Mouse (Mus musculus): ENCODE data around the gene Gramd1c.

Gene Gramd1c

DNA sequence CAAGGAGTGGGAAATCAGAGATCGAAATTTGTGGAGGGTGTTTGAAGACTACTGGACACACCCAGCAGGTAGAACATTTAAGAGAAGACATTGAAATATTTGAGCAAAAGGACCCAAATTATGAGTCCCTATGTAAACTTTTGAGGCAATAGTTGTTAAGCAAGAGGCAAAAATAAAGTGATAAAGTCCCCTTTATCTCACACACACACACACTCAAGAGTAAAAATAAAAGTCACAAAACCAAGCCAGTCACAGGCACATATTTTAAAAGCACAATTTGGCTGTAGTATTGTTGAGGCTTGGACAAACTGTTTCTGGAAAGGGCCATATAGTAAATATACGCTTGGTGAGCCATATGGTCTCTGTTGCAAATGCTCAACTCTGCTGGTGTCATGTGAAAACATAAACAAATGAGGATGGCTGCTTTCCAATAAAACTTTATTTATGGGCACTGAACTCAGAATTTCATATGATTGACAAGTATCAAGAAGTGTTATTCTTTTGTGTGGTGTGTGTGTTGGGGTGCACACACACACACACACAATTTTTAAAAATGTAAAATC is 44.1 kb downstream of the Gramd1c start:
- DNase-seq (ENCODE audit: low read depth, low spot score): no peak

DNA sequence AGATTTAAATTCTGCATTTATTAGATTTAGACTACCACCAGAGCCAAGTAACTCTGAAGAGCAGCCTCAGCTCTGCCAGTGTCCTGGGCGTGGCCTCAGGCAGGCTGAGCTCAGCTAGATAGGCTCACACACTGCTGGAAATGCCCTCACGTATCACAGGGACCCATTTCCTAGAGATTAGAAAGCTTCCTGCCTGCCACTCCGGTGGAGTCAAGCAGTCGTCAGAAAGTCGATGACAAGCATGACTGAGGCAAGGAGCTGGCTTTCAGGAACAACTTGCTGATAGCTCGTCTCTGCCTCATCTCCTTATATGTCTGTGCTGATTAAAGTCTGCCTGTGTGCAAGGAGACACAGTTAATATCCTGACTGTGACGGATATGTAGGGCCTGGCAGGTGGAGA is 44.8 kb downstream of the Gramd1c start:
- DNase-seq (ENCODE audit: low read depth, low spot score): no peak

GRCm38 (mm10) chr16:44017707-44018106 is 45.4 kb downstream of the Gramd1c start:
- no peak for DNase-seq (ENCODE audit: low read depth, low spot score)

DNA sequence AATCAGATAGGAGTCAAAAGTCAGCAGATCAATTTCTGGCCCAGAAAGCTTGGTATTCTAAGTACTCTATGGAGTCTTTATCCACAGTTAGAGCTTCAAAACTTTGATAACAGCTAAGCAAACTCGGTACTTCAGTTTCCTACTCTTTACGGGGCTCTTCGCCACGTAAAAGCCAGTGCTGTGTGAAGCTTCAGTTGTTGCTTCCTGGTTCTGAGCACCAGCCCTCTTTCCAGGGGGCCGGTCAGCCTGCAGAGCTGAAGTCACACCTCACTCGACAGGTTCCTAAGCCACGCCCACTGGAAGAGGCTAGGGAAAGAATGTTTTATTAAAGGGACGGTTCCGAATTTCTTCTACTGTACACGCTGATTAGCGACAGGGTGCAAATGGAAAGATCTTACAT is 47.0 kb downstream of the Gramd1c start:
- peak; percentile 75 for DNase-seq (ENCODE audit: low read depth, low spot score)

GRCm38 (mm10) chr16:44015416-44016158 is 47.6 kb downstream of the Gramd1c start:
- no peak for DNase-seq (ENCODE audit: low read depth, low spot score)

DNA sequence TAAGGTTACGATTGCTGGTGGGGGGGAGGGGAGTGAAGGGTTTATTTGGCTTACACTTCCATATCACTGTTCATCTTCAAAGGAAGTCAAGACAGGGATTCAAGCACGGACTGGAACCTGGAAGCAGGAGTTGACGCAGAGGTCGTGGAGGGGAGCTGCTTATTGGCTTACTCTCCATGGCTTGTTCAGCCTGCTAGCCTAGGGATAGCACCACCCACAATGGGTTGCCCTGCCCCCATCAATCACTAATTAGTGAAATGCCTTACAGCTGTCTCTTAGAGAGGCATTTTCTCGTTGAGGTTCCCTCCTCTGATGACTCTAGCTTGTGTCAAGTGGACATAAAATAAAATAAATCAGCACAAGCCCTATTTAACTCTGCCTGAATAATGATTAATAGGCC is 52.1 kb downstream of the Gramd1c start:
- DNase-seq (ENCODE audit: low read depth, low spot score): no peak

DNA sequence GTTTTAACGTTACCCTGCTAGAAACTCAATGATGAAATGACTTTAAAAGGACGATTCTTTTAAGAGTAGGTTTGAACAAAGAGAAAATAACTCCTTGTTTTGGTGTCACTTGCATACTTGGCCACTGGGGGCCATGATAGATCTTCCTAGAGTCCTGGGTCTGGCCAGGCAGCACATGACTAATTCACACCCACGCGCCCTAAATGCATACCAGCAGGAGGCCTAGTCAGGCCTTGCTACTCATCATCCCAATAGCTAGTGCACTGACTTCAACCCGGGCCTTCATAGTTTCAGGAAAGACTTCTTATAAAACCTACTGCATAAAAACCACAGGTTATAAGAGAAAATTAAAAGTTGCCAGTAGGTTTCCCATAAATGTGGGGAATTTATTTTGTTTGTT is 61.1 kb downstream of the Gramd1c start:
- DNase-seq (ENCODE audit: low read depth, low spot score): no peak

DNA sequence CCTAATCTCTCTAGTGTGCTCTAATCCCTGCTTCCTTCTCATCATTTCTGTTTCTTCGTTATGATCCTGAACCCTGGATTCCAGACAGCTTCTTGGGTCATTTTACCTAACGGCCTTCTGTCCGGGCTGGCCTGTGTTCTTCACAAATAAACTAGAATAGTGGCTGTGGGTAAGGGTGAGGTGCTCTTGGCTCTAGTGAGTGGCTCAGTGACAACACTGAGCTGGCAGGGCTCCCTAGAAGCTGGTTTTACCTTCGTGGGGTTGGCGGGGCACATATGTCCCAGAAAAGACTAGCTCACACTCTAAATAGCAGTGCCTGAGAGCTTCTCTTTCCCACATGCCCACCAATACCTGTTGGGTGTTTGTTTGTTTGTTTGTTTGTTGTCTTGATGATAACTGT is 63.6 kb downstream of the Gramd1c start:
- DNase-seq (ENCODE audit: low read depth, low spot score): no peak

DNA sequence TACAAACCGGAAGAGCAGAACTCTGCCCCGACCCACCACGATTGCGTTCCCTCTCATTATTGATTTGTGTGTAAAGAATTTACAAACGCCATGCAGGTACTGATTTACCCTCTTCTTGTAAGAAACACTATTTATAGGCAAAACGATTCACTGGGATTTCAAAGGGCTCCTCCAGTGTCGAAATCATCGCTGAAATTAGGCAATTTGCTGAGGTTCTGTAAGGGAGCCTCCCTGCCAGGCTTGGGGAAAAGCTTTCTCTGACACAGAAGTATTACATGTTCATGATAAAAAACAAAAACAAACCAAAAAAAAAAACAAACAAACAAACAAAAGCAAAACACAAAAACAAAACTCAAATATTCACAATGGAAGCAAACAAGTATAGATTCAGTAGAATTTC is 64.0 kb downstream of the Gramd1c start:
- DNase-seq (ENCODE audit: low read depth, low spot score): no peak

DNA sequence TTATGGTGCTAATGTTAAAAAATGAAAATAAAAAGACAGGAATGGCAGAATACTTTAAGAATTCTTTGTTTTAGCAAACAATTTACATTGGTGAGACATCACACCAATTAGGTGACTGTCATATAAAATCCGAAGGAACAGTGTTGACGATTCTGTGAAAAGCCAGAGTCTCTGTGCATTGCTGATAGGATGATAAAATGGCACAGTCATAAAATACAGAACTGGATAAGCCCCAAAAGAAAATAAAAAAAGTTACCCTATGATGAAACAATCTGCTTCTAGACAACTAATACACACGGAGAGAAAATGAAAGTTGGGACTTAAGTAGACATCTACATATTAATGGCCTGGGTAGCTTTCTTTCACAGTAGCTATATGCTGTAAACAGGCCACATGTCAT is 68.5 kb downstream of the Gramd1c start:
- DNase-seq (ENCODE audit: low read depth, low spot score): no peak

GRCm38 (mm10) chr16:43986299-43986698 is 76.8 kb downstream of the Gramd1c start:
- DNase-seq (ENCODE audit: low read depth, low spot score): no peak

DNA sequence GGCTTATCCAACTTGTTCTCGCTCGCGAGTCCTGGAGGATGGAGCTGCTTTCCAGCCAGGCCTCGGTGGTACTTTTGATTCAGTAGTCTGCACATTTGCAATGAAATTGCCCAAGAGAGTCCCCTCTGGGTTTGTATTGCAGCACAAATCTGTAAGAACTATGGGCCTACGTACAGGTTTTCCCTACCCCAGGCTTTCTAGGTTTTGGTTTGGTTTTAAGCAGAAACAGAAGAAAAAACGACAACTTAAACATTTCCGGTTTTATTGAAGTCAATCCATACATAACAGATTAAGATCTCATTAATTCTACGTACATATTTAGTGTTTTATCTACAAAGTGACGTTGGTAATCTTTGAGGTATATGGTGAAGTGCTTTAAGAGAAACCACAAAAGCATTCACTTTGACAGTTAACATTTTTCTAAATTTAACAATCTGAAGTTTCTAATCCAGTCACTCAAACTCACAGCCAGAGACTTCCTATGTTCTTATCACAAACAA is 83.0 kb downstream of the Gramd1c start:
- peak; percentile 54 for DNase-seq (ENCODE audit: low read depth, low spot score)

GRCm38 (mm10) chr16:43979328-43980109 is 83.6 kb downstream of the Gramd1c start, which contains the start of gene Zdhhc23:
Gene Zdhhc23 (minus strand): TSS chr16:43979791.
- peak; percentile 70 for DNase-seq (ENCODE audit: low read depth, low spot score)

GRCm38 (mm10) chr16:43979010-43979327 is 84.2 kb downstream of the Gramd1c start:
- DNase-seq (ENCODE audit: low read depth, low spot score): no peak

GRCm38 (mm10) chr16:43973606-43974220 is 89.4 kb downstream of the Gramd1c start:
- no peak for DNase-seq (ENCODE audit: low read depth, low spot score)

DNA sequence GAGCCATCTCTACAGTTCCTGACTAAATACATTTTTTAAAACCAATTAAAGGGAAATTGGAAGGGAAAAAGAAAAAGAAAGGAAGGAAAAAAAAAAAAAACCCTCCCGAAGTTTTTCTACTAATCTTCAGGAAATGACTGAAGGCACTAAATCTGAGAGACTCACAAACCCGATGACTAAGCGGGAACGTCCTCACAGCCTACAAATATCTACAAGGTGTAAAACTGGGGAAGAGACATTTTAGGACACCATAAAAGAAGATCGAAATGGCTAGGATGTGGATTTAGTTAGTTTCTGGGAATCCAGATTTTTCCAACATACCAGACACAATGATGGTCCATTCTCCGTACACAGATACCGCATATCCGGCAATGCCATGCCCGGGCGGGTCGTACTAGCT is 90.0 kb downstream of the Gramd1c start:
- DNase-seq (ENCODE audit: low read depth, low spot score): no peak

GRCm38 (mm10) chr16:43972391-43972790 is 90.8 kb downstream of the Gramd1c start:
- no peak for DNase-seq (ENCODE audit: low read depth, low spot score)

DNA sequence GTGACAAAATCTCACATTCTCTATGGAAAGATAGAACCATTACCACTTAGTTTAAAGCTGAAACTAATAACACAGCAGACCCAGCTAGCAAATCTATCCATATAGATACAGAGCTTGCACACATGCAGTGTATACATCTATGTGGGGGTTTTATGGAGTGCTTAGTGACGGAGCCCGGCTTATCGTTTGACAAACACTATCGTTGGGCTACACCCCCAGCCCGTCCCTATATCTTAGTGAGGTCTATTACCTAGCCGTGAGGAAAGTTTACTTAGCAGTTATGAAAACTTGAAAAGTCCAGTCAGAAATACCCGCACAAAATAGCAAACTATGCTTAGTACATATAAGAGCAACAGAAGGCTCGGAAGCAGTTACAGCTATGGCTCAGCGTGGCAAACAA is 91.4 kb downstream of the Gramd1c start:
- DNase-seq (ENCODE audit: low read depth, low spot score): no peak

- DNase-seq (ENCODE audit: low read depth, low spot score): no peak
These were observed 92.0 kb downstream of the Gramd1c start for GRCm38 (mm10) chr16:43971189-43971588.

GRCm38 (mm10) chr16:43970426-43970825 is 92.7 kb downstream of the Gramd1c start:
- no peak for DNase-seq (ENCODE audit: low read depth, low spot score)

DNA sequence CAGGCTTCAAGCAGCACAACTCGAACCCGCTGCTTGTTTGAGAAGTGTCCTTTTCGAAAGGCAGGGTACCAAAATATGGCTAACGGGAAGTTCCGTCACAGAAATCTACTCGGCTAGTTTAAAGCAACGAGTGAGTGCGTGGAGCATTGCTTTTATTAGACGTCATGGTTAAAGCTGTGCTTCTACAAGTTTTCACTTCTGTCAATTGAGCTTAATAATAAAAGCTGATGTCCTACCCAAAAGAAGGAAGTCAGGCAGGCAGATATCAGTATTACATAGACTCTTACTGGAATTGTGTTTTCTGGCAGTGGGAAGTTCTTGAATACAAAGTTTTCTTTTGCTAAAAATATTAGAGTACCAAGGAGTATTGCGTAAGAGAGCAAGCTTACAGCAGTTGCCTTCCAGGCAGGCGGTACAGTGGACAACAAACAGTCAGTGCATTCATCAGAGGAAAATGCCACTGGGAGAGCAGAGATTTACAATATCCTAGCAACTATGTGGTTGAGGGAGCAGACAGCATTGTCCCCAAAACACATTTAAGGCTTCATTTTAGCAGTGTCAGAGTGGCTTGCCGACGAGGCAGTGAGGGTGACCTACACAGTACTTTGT is 97.3 kb downstream of the Gramd1c start:
- DNase-seq (ENCODE audit: low read depth, low spot score): no peak

- DNase-seq (ENCODE audit: low read depth, low spot score): no peak
These were observed 99.4 kb downstream of the Gramd1c start for GRCm38 (mm10) chr16:43963780-43964179.
